Mouse (Mus musculus): ENCODE data around the gene Tas2r114.

Tas2r114 gene

DNA sequence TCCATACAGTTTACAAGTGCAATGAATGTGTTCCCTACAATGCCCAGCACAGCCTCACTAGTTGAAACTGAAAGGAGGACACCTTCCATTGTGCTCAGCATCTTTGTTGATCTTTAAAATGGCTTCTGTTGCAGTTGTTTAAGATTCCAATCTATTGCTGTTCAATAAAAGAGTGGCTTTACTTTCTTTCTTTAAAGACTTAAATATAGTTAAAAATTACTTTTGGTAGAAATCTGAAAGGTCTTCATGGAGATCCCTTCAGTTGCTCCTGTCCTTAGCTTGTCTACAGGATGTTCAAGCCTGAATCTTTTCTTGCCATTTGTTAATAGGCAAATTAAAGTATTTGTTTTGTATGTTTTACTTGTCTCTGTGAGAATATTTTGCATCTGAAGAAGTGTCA lies at the start of gene Tas2r114:
Gene Tas2r114 (minus strand): TSS at position 101 of the 400 bp plus-strand sequence.
- H3K27me3 ChIP-seq (ENCODE audit: control insufficient read depth, insufficient read depth, low read length, poor library complexity, severe bottlenecking), result no peaks in the 10 kb centered on the region
- H3K36me3 ChIP-seq (ENCODE audit: control insufficient read depth, insufficient read depth, low read length, poor library complexity, severe bottlenecking), result no peaks in the 10 kb centered on the region
- DNase-seq (ENCODE audit: low read depth, low spot score), result no peak

- DNase-seq (ENCODE audit: low read depth, low spot score), result no peak
- H3K36me3 ChIP-seq (ENCODE audit: control insufficient read depth, insufficient read depth, low read length, poor library complexity, severe bottlenecking), result no peaks in the 10 kb centered on the region
- no peaks in the 10 kb centered on the region for H3K27me3 ChIP-seq (ENCODE audit: control insufficient read depth, insufficient read depth, low read length, poor library complexity, severe bottlenecking)
Measured at GRCm38 (mm10) chr6:131712803-131713202, 22.9 kb upstream of the Tas2r114 start.

DNA sequence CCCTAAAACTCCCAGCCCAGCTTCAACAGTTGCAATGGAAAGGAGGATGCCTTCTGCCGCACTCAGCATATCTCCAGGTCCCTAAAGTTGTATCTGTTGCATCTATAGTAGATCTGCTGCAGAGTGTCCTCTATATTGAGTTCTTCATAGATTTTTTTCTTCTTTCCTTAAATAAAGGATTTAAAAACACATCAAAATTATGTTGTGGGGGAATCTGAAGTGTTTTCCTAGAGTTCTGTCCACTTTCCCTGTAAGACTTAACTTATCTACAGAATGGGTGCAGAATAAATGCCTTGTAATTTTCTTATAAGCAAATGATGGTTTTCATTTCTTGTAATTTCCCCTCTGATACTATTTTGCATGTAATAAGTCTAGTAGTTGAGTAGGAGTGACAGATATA lies 2.5 kb downstream of the Tas2r114 start, which contains the start of gene Tas2r105:
Gene Tas2r105 (minus strand): TSS at position 101 of the 400 bp plus-strand sequence.
- no peak for DNase-seq (ENCODE audit: low read depth, low spot score)
- no peaks in the 10 kb centered on the region for H3K36me3 ChIP-seq (ENCODE audit: control insufficient read depth, insufficient read depth, low read length, poor library complexity, severe bottlenecking)
- H3K27me3 ChIP-seq (ENCODE audit: control insufficient read depth, insufficient read depth, low read length, poor library complexity, severe bottlenecking), result no peaks in the 10 kb centered on the region

DNA sequence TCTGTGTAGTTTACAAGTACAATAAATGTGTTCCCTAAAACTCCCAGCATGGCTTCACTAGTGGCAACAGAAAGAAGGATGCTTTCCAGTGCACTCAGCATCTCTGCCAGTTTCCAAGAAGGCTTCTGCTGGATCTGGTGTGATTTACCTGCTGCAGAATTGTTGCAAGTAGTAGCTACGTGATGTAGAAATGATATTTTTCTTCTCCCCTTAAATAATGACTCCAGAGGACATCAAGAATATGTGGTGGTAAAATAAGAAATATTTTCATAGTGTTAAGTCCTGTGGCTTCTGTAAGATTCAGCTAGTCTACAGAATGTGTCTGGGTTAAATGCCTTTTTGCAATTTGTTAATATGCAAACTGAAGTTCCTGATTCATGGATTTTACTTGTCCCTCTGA lies 4.2 kb downstream of the Tas2r114 start, which contains the start of gene Tas2r104:
Gene Tas2r104 (minus strand): TSS at position 101 of the 400 bp plus-strand sequence.
- DNase-seq (ENCODE audit: low read depth, low spot score), result no peak
- H3K27me3 ChIP-seq (ENCODE audit: control insufficient read depth, insufficient read depth, low read length, poor library complexity, severe bottlenecking), result no peaks in the 10 kb centered on the region

GRCm38 (mm10) chr6:131678786-131679185 lies 11.1 kb downstream of the Tas2r114 start, which contains the start of gene Tas2r106:
TSS of gene Tas2r106 (minus strand) at chr6:131678886.
- H3K27me3 ChIP-seq (ENCODE audit: control insufficient read depth, insufficient read depth, low read length, poor library complexity, severe bottlenecking), result no peaks in the 10 kb centered on the region
- DNase-seq (ENCODE audit: low read depth, low spot score), result no peak
- H3K36me3 ChIP-seq (ENCODE audit: control insufficient read depth, insufficient read depth, low read length, poor library complexity, severe bottlenecking), result no peaks in the 10 kb centered on the region

More for the DNA sequence above, 4.2 kb downstream of the Tas2r114 start, which contains the start of gene Tas2r104:
- no peaks in the 10 kb centered on the region for H3K36me3 ChIP-seq (ENCODE audit: control insufficient read depth, insufficient read depth, low read length, poor library complexity, severe bottlenecking)

- no peak for DNase-seq (ENCODE audit: low read depth, low spot score)
- Histone ChIP-seq H3K36me3 (ENCODE audit: control insufficient read depth, insufficient read depth, low read length, poor library complexity, severe bottlenecking) (no peaks in the 10 kb centered on the region), H3K27me3 (ENCODE audit: control insufficient read depth, insufficient read depth, low read length, poor library complexity, severe bottlenecking) (no peaks in the 10 kb centered on the region)
Measured at GRCm38 (mm10) chr6:131660049-131660448, 29.8 kb downstream of the Tas2r114 start, which contains the start of gene Tas2r107. TSS of gene Tas2r107 (minus strand) at chr6:131660149.
